Mouse (Mus musculus) lung, postnatal 36 days (tissue): Measurements from ENCODE around the gene Nsd2.
"Not testable (repeated sequence)": the region's sequence is repeated elsewhere in the genome, so short reads cannot be mapped to it uniquely, and the experiment has no call there.

Experiments
- DNase-seq: peaks from one replicate; pipeline ENCODE4 v3.0.0; 2022; ENCODE audit warnings: mixed read lengths

Nsd2 gene

DNA sequence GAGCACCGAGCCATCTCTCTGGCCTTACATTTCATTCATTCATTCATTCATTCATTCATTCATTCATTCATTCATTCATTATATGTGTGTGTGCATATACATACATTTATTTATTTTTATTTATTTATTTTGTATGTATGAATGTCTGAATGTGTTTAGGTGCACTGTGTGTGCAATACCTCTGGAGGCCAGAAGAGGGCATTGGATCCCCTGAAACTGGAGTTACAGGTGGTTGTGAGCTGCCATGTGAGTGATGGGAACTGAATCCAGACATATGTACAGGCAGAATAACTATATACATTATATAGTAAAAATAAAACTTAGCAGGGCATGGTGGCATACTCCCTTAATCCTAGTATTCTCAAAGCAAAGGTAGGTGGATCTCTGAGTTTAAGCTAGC lies 32.6 kb downstream of the Nsd2 start:
- DNase-seq = no peak

DNA sequence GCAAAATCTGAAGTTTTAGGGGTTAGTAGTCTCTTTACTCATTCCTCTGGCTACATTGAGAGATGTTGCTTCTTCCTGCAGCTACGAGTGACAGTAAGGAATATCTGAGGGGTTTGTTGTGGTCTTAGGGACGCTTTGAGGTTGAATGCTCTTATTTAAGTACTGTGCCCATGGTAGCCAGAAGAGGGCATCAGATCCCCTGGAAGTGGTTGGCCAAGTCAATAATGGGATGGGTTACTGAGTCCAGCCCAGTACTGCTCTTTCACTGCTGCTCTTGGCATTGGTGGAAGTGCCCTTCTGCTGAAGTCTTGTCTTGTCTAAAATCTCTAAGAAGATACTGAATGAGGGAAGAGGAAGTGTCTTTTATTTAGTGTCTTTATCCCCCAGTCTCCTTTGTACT lies 33.5 kb downstream of the Nsd2 start:
- DNase-seq = peak; percentile 10

DNA sequence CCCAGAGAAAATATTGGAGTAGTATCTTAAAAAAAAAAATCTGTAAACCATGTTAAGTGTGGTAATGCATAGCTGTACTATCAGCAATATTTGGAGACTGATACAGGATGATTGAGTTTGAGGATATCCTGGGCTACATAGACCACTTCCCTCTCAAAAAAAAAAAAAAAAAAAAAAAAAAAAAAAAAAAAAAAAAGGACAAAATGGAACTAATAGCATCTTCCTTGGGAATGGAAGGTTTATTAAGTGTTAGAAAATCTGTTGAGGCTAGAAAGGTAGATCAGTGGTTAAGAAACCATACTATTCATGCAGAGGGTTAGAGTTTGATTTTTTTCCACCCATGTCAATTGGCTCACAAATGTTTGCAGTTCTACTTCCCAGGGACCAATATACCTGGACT lies 37.2 kb downstream of the Nsd2 start:
- DNase-seq = no peak

DNA sequence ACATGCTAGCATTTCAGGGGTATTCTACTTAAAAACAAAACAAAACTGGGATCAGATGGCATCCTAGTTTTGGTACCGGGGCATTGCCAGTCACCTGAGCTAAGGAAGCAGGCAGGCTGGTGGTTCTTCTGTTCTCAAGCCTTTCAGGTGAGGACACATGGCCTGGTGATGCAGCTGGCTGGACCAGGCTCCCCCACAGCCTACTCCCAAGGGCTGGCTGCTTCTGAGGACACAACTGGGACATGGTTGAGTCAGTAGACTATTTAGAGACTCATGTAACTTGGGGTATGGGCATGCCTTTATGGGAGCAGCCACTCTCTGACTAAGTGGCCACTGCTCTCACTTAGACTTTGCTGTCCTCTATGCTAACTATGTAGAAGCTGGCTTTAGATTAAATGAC lies 54.9 kb downstream of the Nsd2 start:
- no peak for DNase-seq

DNA sequence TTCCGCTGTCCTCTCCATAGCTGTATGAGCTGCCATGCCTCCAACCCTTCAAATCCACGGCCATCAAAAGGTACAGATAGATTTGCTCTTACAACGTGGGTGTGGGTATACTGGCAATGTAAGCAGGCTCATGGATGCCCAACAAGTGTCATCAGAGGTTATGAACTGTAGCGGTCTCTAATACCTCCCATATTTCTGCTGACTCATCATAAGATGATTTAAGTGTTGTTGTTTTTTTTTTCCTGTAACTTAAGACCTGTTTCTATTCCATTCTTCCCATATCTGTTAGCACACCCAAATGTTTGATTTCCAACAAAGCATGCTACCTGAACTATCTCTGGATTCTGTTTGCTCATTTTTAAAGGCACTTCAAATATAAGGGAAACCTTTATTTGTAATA lies 60.6 kb downstream of the Nsd2 start:
- DNase-seq = no peak

DNA sequence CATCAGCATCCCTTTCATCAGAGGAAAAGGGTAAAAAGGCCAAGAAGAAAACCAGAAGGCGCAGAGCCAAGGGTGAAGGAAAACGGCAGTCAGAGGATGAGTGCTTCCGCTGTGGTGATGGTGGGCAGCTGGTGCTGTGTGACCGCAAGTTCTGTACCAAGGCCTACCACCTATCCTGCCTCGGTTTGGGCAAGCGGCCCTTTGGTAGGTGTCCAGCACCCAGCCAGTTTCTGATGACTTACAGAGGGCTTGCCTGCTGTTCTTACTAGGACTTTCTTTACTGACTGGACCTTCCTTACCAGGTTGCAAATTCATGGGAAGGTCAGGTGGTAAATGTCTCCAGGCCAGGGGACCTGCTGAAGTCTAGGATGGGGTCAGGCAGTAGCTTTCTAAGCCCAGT lies 72.9 kb downstream of the Nsd2 start:
- DNase-seq = no peak

DNA sequence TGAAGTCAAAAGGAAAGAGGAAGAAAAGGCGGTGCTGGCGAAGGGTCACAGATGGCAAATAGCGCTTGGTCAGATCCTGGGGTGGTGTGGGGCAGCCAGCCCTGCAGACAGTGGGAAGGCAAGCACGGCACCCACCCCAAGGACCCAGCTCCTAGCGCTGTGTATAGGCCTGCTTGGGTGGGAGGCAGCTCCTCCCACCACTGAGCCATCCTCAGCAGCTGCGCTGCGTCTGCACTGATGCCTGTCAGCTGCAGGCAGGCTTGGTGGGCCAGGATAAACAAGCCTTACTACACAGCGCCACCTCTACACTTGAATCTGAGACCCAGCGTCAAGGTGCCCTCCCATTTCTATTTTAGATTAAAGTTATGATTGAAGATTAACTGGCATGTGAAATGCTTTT lies 74.6 kb downstream of the Nsd2 start:
- DNase-seq = no peak

DNA sequence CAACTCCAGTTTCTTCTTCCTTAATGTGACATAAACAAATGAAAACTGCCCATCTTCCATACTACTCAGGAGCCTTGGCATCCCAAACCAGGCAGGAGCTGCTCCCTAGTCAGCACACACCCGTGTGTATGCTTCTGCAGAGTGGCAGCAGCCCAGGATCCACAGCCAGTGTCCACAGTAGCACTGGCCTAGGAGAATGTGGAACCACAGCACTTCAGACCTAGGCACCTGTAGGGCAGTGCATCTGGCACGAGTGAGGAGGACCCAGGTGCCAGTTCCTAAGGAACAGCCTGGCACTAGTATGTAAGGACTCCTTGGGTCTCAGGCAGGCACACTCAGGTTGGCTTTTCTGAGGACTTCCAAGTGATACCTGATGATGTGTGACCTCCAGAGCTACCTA lies 76.6 kb downstream of the Nsd2 start:
- no peak for DNase-seq

DNA sequence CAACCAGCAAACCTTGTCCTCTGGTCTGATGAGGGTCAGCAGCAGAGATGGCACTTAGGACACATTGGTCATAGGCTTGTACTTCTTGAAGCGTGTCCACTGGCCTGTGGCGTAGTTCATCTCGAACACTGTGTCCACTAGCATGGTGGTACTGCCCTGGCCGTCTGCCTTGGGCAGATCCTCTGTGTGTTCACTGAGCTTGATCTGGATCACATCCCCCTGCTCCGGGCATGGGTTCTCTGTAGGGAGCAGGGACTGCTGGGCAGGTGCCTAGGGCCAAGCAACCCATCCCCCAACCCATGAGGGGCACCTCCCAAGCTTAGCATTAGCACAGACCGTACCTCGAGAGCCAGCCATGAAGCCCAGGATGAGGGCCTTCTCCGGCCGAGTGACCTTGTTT lies 78.1 kb downstream of the Nsd2 start:
- DNase-seq = no peak

DNA sequence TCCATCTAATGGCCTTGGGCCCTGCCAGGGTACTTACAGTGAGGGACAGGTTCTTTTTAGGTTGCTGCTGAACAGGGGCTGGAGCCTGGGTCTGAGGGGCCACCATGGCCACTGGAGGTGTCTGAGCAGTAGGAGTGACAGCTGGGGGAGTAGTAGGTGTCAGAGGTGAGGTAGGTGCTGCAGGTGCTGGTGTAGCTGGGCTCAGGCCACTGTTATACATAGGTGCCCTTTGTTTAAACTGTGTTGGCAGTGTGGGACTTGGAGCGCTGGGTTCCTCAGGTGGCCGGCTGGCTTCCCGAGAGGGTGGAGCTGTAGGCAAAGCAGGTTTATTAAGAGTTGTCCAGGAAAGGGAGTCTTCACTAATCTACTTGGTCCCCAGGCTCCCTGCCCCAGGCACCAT lies 78.7 kb downstream of the Nsd2 start:
- no peak for DNase-seq

DNA sequence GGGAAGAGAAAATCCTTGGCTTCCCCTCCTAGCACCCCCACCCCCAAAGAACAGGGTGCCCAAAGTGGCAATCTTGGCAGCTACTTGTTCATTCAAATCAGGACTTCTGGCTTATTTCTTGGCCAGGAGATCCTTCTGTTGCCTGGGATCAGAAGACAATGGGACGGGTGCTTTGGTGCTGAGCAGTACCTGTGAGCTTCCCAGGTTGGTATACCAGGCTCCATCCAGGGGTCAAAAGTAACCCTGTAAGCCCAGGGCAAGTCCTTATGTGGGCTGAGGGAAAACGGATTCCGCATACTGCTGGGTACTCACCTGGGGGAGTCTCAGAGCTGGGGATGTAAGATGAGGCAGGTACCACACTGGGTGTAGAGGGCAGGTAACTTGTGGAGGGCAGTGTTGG lies 79.6 kb downstream of the Nsd2 start:
- DNase-seq = no peak

DNA sequence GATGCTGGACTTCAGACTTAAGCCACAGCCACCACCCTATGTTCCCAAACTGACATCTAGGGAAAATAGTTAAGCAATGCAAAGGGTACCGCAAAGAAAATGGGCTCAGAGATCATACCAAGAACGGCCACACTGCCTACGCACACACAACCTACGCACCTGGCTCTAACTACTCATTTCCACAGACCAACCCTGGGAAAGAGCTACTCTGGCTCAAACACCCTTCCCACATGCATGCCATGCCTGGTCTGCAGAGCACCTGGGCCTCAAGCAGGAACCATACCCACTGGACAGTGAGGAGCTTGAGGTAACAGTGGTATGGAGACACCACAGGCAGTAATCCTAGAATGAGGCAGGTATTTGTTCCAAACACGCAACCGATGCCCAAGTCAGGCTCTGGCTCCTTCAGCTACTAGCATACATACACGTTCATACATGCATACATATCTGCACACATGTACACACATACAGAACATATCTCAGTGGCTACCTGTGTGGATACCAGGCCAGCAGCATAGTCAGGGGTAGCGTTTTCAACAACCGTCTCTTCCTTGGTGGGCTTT lies 80.3 kb downstream of the Nsd2 start:
- no peak for DNase-seq

DNA sequence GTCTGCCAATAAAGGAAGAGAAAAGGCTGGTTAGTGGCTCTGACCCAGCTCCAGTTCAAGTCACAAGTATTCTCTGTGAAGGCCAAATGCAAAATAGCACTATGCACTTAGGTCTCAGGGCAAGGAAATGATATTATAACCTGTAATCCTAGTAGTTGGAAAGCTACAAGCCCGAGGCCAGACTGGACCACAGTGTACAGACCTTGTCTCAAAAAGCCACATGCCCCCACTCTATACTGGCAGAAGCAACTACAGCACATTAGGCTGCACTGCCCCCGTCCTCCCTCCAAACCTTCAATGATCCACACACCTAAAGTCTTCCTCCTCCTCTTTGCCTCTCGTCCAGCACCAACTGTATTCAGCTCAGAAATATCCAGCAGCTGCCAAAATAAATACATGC lies 80.8 kb downstream of the Nsd2 start:
- DNase-seq = no peak

DNA sequence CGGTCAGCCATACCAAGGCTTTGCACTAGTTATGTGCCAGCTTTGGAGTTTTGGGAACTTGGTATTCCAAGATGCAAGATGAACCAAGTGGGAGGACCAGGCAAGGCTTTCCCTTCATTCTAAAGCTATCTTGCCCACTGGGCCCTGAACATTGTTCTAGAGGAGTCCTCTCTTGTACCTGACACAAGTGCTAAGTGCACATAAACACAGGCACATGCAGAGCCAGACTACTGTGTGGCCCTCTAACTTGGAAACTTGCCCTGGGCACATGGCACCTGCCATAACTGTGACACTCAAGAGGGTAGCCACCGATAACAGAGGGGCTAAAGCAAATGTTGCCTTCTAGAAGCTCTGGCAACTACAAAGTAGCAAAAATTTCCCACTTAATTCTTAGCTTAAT lies 82.2 kb downstream of the Nsd2 start:
- no peak for DNase-seq

DNA sequence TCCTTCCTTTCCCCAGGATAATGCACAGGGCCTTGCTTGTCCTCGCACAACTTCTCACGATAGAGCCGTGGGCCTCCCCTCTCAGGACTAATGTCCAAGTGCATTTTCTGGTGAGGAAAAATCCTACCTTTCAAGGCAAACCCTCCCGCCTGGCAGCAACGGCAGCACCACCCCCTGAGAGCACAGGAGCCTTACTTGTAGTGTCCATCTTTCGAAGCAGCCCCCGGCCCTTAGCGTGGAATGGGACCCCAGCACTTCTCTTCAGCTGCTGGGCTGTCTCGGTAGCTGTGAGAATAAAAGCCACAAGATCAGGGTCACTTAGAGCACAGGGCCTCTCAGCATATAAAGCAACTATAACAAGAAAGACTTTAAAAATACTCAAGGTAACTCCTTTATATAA lies 82.7 kb downstream of the Nsd2 start:
- DNase-seq = no peak

DNA sequence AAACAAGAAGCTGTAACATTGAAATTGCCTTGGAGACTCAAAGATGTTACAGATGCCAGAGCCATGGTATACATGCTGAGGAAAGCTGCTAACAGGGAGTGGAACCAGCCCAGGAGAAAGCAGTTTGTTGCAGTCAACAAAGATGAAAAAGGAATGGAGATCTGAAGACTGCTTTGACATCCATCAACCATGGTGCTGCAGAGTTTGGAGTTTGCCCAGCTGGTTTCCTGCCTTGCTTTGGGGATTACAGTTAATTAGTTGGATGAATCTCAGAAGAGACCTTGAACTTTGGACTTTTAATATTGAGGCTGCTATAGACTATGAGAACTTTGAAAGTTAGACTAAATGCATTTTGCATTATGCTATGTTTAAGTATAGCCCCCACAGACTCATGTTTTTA lies 94.5 kb downstream of the Nsd2 start:
- not testable (repeated sequence) for DNase-seq

DNA sequence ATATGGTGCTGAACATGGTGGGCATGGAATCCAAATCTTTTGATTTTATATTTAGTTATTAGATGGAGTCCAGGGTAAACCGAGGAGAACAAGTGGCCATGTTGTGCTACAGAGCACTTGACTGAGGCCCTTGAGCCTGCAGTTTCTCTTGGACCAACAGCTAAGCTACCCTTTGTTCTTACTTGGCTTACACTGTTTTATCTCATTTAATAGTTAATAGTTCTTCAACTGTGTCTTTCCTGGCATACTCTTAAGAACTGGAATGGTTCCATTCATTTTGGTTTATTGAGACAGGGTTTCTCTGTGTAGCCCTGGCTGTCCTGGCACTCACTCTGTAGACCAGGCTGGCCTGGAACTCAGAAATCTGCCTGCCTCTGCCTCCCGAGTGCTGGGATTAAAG lies 96.1 kb downstream of the Nsd2 start:
- not testable (repeated sequence) for DNase-seq

DNA sequence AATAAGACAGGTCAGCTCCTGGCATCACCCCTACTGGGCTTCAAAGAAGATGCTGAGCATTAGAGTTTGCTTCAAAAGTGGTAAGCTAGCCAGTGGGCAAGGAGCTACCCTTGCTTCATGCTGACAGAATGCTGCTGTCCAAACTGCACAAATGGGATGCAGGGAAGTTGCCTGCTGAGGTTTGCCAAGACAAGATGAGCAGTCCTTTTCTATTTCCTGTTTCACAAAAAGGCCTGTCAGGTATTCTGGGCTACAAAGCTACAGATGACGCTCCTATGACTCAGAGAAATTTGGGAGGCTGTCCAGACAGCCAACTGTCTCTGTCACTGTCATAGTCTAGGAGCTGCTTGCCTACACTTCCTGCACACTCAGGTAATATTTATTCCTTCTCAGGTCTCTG lies 98.9 kb downstream of the Nsd2 start:
- no peak for DNase-seq

DNA sequence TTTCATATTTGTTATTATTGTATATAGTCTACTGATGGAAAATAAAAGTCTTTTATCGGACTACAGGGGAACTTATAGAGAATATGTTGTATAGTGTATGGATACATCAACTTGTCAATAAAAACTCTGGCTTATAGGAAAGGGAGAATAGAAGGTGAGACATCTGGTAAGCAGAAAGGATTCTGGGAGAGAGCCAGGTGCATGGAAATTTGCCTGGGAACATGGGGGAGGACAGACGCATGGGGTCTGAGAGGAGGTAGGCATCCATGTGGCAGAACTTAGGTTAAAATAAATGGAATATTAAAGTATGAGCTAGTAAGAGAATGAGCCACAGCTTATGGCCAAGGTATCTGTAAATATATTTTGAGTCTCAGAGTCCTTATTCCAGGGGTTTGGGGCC lies 99.5 kb downstream of the Nsd2 start:
- no peak for DNase-seq

DNA sequence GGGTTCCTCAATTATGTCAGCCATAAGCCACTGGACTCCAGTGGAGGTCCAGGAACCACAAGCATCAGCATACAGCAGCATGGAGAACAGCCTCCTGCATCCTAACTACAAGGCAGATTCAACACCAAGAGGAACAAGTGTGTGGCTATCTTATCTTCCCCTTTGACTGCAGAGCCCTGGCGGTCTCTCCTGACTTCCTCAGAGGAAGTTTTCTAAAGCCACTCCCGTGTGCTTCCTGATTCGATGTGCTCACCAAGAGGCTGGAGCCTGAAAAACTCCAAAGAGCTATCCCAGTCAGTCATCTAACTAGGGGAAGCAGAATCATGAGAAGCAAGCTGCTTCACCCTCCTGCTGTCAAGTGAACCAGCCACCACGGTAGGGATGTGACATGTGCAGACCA lies 100.4 kb downstream of the Nsd2 start:
- DNase-seq = no peak

DNA sequence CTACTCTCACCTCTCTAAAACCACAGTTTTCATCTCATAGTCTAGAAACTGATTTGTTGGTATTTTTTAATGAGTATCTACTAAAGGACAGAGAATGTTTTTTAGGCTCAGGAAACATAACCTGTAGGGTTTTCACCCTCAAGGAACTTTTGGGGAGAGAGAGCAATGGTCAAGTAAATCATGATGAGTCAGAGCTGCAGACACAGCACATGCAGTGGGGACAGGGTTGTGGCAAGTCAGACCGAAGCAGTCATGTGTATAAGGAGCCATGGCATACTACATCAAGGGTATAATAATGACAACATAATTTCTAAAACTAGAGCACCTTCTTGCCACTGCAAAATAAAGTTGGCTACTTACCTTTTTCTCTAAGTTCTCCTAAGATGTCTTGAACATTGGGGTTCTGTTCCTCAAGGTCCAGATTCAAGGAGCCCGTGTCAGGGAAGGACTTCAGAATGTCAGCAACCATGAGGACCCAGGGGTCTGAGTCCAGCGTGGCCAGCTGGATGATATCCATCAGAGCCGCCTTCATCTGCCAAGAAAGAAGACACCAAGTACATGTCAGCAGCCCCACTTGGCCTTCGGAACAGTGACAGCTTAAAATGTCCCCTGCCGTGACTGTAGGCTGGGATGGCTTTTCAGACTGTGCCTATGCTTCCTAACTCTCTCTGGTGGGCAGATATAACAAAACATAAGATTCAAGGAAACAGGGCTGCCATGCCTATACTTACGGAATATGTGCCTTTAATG lies 101.1 kb downstream of the Nsd2 start:
- DNase-seq = no peak

DNA sequence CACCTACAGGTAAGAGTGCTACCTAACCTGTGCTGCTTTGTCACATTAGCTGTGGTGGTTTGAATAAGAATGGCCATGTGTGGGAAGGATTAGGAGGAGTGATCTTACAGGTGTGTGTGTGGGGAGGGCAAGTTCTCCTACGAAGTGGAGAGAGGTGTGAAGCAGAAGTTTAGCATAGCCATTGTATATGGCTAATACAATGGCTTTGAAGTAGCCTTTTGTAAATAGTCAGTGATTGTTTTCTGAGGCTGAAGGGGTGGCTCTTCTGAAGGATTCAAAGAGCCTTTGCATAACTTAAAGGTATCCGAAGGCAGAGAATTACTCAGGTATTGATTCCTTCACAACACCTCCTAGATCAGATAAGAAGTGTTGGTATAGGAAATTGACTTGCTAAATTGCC lies 102.0 kb downstream of the Nsd2 start:
- DNase-seq = no peak

DNA sequence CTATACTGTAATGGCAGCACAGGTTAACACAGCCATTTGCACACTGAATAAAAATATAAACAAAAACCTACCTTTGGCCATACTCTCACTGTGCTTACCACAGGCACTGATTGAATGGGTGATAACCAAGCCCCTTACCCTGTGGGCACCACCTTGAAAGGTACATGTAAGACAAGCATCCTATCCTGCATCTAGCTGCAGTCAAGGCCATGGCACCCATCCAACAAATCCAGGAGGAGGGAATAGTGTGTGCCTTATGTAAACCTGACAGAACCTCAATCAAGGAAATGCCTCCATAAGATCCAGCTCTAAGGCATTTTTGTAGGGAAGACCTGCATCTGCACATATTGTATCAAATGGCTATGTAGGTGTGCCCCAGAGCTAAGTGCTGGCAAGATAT lies 105.6 kb downstream of the Nsd2 start:
- no peak for DNase-seq

DNA sequence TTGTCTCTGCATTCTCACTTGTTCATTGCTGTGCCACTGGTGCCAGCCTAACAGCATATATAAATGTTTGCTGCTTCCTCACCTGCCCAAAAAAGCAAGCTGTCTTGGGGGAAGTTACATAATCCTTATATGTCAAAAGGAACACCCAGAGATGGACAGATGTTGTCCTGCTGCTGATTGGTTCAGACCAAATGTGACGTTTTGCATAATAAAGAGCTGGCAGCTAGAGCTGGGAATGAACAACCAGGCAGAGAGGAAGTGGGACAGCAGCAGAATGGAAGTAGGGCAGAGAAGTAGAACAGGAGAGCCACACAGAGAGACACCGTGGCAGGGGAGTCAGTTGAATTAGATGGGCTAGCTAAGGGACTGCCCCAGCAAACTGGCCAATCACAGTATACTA lies 111.9 kb downstream of the Nsd2 start:
- no peak for DNase-seq

DNA sequence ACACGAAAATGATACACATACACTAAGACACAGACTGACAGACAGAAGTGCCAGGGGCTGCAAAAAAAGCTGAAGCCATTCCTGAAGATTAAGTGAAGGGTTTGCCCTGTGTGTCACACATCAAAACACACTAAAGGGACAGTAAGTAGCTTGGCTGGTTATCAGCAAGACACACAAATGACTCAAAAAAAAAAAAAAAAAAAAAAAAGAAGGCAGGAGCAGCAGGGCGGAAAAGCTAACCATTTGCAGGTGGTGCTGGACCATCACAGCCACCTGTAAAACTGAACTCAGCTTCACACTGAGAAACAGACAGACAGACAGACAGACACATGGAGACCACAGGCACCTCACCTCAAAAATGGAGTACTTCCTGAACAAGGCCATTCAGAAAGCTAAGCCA lies 113.6 kb downstream of the Nsd2 start:
- DNase-seq = no peak
